Mouse (Mus musculus) heart, embryonic 14.5 days (tissue): Measurements from ENCODE around the gene Olfm4. TPM values are rescaled to one million over a fixed set of nuclear protein-coding genes. Genes with fewer than 3 reads are reported as not detected.

Experiments used
- polyA plus RNA-seq: library from polyadenylated mRNA; unstranded; fragments of >200 nt; fragmentation: Nextera tagmentation; extraction: Ambion mirVana; gene quantifications from 2 replicates; pipeline ENCODE4 v1.2.1, GENCODE M21; 2014

Gene Olfm4
- polyA plus RNA-seq, 1 experiment from 2014 or later = 0.34 TPM

Other genes with a start within 250 kb of the Olfm4 start
- 0.12 TPM in 1 of 2 replicates, not detected in the other for gene Pcdh8, start 212.8 kb upstream of the Olfm4 start, polyA plus RNA-seq